Mouse (Mus musculus) MEL-GATA-1-ER (cell line): ENCODE data around the gene Zbtb20.

Experiments used
- DNase-seq: peaks from one replicate; pipeline ENCODE4 v3.0.0-alpha.2; 2012; ENCODE audit warnings: low read depth; ENCODE audit errors: extremely low read depth

Gene Zbtb20

DNA sequence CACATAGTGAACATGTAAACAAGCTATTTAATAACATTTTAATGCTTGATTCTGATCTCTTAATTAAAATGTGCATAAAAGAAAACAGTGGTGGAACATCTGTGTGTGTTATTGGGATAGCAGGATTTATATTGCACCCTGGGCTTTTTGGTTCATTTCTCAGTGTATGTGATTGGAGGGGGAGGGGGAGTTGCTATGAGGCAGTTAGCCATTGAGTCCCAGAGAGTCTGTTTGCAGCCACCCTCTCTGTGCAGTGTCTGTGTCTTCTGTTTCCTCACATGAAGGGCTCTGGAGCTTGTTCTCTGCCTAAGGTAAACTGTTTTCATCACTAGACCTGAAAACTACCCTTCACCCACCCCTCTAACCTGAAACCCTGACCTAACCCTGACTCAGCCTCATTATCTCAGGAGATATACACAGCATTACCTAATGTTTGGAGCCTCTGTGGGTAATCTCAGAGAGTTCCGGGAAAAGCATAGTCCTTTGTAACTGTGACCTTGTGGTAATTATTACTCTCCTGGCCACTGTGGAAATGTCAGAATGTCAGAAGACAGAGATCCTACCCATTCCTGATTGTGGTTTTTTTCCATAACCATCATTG is 411.2 kb downstream of the Zbtb20 start:
- no peak for DNase-seq

DNA sequence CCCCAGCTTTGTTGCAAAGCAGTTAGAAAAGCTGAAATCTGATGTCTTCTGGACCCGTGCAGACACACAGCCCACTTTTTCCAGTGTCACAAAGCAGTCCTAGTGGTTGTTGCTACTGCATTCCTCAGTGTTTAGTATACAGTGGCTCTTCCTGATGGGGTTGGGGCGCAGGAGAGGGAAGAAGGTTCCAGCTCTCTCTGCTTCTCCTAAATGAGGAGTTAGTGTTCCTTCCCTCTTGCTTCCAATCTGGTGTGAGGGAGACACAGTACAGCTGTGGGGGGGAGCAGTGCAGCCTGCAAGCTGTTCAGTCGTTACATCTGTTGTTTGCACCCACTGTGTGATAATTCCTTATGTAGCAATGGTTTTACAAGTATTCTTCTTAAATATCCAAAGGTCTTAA is 415.7 kb downstream of the Zbtb20 start:
- no peak for DNase-seq

DNA sequence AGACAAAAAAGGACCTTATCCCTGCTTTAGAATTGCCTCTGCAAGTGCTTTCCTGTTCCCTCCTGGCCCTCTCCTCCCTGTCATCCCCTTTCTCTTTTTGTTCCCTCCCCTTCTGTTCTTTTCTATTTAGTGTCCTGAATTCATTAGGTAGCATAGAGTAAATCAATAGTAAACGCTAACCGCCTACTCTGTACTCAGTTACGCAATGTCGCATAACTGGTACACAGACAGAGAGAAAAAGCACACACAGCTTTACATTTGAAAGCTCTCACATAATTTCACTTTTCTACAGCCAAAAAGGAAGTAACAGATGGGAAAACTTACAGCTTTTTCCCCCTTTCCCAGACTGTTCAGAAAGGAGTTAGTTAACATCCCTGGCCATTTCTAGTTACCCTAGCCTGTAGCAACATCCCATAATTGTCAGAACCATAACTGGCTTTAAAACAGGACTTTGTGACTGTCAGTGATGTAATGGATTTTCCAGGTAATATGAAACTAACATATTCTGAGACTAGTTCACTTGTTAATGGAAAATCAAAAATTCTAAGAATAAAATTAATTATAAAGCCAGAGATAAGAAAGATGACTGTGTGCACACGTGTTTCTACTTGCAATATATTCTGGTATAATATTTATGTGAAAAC is 422.4 kb downstream of the Zbtb20 start:
- DNase-seq, result no peak

DNA sequence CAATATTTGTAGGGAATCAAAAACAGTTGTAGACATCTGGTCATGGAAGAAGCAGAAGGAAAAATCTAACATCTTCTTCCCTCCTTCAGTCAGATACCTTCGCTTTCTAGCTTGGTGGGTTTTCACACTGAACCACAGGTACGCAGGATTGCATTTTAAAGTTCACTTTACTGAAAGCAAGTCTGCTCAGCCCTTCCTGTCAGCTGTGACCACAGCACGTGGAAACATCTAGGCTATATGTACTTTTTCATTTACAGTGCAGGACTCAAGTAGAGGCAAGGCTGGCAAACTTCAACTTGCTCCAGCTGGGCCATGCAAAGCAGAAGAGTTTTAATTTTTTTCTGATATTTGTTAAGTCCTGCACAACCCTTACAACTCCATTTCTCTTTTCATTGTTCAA is 424.7 kb downstream of the Zbtb20 start:
- DNase-seq, result no peak

DNA sequence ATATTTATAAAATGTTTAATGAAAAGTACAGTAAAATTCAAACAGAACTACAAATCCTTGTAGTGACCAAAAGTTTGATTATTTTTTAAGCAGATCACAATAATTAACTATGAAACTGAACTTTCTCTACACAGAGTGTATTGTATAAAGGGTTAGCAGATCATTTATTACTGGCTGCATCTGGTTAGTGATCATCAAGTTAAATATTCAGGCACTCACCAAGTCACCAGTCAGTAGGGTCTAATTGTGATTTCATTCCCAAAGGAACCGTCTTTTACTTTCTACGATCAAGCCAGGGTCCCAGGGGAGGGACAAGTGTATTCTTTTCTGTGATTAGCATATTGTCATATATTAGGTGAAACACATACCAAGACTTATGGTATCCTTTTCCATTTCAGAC is 426.5 kb downstream of the Zbtb20 start:
- no peak for DNase-seq

DNA sequence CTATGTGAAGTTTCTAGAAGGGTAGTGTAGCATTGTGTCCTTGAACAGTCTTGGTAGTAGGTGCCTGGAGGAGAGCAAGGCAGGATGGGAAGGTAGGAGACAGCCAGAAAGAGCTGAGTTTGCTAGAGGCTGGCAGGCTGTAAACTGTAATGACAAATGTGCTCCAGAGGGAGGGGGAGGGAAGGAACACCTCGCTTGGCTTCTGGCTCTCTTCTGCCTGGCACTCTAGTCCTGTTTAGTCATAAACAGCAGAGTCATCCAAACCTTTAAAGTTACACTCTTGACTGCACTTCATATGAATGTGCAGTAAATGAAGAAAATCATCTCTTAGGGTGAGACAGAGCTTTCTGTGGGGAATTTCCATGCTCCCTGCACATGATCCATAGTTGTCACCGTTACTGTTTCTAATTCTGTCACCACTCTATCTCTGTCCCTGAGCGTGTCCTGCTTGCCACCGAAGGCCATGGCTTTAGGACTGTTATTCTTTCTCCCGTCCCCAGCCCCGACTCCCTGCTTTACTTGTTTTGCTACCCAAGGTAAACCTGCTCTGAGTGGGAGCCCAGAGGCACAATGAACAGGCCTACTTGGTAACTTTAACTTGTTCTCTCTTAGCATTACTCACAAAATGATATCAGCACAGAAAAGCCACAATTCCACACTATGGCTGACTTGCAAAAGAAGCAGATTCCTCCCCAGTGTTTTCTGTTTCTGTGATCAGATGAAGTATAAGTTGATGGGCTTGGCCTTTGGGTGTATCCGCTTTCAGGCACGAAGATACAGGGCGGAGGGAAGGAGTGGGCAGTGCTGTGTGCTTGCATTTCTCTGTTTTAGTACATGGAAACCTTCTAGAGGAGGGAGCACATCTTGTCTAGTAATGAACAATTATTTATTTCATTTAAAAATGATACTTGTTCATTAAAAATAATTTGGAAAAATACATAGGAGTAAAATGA is 427.8 kb downstream of the Zbtb20 start:
- no peak for DNase-seq

DNA sequence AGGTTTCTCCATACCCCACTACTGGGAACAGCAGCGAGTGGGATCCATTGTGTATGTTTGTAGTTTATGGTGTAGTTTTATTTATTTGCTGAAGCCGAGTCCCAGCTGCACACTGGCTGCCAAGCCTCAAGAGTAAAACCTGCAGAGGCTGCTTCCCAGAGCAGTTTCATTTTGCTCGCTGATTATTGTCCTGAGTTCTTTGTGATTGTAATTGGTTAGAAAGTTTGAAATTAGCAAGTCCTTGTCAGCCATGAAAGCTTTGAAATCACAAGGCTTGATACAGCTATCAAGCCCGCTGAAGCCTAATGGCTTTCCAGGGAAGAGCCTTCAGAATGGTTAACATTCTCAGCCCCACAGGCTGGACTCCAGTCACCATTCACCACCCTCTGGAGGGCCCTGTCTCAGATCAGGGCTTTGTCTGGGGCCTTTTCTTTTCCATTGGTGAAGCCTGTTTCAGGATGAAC is 434.3 kb downstream of the Zbtb20 start:
- DNase-seq, result no peak

DNA sequence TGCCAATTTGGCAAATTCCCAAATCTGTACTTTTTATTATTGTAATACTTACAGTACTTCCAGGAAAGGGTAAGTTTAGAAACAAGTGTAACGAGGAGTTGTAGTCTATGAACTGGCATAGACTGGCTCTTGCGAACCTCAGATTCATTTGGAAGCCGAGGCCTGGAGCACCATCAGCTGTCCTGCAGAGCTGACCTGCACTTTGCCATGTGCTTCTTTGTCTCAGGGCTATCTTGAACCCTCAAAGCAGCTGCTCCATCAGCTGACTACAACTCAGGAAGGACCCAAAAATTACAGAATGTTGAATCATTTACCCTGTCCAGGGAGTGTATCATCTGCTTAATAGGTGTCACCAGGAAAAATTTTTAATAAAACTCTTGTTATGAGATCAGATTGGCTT is 448.3 kb downstream of the Zbtb20 start:
- DNase-seq, result no peak

DNA sequence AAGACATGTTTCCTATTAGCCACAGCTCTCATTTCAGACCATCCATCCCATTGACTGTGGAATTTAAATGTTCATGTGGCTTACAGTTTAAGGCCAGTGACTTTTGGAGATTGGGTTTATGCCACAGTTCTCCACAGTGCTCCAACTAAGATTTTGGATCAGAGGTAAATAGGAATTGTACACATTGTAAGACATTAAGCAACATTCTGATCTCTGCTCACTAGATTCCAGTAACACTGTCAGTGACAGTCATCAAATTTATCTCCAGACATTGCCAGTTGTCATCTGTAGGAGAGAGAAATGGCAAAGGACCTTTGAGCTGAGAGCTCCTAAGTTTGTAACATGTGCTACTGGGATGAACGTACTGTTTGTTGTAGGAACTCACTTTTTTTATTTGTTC is 452.5 kb downstream of the Zbtb20 start:
- no peak for DNase-seq

DNA sequence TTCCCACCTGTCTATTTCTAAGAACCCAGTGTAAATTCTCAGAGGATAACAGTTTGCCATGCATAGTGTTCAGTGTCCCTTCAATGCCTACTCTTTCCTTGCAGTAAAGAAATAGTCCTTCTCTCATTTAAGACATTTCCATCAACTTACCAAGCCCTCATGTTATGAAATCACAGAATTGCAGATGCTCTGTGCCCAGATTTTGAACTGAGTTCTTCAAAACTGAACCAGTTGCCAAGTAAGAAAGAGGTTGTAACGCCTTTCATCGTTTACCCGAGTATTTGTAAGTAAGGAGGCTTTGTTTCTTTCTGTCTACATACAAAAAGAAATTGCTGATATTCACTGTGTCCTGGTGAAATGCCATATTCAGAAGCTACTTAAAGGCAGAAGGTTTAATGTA is 454.5 kb downstream of the Zbtb20 start:
- no peak for DNase-seq

DNA sequence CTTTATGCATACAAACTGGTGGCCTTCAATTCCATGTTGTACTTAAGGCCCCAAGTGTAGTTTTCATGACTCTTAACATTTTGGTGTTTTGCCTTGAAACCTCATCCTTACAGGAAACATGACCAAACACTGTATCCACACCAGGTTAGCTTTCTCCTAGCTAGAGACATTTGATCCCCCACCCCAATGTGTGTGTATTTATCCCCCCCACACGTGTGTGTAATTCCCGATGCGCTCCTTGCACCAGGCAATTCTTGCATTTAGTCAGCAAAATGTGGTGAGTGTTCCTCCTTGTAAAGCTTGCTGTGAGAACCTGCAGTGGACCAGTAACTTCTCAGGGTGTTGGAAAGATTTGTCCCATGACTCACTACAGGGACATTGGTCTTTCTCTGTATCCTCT is 455.8 kb downstream of the Zbtb20 start:
- DNase-seq, result no peak

DNA sequence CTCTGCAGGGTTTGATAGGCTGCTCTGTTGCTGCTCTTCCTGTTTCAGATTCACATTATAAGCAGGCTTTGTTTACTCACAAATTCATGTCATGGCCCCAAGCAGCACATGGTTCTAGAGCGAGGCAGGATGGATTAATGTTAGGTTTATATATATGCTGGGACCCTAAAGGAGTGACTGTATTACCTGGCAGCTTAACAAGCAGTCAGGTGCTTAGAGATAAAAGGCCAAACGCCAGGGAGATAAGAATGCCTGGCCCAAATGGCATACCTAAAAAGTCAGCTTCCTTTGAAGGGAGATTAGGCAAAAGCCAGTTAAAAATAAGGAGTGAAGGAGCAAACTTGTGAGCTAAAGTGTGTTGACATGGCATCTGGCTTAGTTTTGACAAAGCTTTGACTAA is 457.1 kb downstream of the Zbtb20 start:
- DNase-seq, result no peak

DNA sequence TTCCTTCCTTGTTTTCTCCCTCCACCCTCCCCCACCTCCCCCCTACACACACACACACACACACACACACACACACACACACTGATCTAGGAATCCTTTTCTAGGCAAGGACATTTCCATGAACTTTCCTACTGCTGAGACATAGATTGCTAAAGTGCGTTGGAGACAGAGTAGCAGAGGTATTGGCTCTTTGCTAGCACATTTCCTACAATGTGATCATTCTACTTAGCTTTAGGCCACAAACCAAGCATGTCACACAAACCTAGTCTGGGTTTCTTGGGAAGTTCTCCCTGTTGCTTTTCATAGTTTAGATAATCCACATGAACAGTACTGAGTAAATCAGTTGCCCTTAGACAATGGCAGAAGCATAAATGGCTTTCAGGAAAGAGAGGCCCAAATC is 457.6 kb downstream of the Zbtb20 start:
- DNase-seq, result no peak

DNA sequence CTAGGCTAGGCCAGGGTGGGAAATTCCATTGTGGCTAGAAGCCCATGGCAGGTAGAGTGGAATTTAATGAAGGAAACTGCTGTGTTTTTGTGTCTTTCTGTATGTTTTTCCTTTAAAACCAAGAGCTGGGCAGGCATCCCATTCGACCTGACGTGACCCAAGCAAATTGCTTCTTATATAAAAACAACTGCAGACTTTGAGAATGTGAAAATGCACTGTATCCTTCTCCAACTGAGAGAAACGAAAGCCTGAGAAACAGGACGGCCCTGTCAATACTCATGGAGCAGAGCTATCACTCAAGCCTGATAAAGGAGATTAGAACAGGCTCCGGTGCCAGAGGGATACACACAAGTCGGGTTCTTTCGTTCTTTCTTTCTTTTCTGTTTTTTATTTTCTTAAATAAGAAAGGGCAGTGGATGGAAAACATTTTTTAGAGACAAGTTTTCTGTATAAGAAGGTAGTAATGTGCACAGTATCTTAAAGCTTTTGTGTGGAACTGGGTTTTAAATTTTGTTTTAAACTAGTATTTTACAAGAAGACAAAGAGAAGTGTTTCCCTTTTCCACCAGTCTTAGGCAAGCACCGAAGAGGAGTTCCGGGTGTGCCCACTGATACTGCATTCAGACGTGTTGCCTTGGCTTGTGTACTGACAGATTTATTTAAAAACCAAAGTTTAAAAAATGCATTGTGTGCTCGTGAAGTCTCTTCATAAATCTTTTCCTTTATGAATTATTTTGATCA is 458.9 kb downstream of the Zbtb20 start:
- DNase-seq, result no peak

DNA sequence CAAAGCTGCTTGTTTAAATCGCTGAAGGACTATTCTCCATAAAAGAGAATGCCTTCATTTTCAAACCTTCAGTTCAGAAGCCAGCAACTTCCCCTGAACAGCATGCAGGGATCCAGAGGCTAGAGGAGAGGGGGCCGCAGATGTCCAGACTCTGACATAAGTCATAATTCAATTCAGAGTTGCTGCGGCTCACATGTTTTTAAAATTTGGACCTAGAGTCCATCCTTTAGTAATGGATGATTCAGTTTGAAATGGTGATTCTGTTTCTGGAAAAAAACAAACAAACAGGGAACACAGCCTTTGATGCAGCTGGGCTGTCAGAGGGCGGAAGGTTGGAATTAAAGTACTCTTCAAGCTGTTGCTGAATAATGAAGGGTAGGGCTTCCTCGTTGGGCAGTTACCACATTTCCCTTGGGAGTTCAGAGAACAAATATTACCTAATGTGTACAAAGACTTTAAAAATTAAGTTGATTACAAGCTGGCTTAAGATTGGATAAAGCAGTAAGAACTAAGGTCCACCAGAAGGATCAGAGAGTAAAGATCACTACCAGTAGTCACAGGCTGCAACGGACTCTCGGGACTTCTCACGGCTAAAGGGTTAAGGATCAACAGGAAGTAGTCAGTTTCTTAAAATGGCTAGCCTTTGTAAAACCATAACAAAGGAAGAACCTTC is 459.6 kb downstream of the Zbtb20 start:
- DNase-seq, result no peak

DNA sequence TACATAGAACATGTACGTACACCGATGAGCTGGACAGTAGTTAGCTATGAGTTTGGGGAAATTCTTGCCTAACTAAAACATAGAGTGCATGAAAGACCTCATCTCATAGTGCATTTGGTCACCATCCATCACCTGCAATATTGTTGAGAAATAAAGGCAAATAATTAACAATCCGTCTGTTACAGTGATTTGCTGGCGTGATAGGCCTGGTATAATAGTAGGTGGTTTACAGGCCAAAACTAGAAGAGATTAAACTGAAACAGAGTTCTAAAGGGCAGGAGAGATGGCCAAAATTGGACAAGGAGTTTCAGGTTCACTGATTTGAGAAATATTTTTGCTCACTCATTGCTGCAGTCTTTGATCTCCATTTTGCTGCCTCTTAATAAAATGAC is 460.1 kb downstream of the Zbtb20 start:
- no peak for DNase-seq

DNA sequence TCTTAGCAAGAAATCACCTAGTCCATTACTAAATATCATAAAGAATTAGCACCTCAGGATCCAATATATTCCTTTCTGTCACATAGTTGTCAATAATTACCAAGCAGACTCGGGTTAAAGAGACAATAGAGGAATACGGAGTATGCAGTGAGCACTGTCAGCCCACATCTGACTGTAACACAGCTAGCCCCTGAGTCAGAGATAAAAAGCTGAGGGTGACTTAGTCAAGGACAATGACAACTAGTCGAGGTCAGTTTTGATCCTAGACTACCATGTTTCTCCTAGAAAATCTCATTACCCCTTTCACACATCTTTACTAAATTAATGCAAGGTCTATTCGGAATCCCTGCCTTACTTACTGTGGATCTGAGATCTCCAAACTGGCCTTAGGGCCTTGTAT is 465.0 kb downstream of the Zbtb20 start:
- DNase-seq, result no peak

DNA sequence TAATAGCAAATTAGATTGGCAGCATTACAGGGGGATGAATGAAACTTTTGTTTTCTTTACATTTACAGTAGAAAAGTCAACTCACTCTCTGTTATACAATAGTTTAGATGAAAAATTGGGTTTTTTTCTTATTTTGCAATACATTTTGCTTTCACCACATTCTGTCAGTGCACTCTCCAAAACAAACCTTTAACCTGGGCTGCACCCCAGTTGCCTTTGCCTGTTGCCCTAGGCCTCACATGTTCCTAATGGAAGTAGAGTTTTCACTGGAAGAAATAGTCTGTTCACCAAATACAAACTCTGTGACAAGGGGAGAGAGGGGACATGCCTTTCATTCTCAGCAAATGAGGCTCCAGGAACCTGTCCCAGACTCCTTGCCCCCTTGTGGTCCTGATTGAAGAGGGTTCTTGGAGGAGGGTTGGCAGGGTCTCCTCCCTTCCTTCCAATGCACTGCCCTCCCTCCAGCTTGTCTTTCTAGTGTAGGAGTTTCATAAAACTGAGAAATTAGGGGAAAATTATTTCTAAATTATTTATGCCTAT is 466.3 kb downstream of the Zbtb20 start:
- DNase-seq, result no peak

DNA sequence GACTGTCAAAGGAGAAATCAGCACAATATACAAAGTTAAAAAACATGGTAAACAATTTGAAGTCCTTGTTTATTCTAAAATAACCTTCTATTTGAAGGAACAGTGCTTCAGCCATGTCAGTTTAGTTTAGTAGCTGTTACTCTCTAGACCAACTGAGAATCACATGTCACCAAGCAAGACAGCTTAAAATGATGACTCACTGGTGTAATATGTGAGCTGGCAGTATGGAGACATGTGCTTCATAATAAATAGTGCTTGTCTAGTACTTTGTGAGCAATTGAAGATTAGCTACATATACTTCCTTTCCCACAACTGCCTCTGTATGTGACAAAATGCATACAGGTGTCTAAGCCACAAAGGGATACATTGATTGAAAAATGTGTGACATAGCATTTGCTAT is 470.4 kb downstream of the Zbtb20 start:
- DNase-seq, result no peak

DNA sequence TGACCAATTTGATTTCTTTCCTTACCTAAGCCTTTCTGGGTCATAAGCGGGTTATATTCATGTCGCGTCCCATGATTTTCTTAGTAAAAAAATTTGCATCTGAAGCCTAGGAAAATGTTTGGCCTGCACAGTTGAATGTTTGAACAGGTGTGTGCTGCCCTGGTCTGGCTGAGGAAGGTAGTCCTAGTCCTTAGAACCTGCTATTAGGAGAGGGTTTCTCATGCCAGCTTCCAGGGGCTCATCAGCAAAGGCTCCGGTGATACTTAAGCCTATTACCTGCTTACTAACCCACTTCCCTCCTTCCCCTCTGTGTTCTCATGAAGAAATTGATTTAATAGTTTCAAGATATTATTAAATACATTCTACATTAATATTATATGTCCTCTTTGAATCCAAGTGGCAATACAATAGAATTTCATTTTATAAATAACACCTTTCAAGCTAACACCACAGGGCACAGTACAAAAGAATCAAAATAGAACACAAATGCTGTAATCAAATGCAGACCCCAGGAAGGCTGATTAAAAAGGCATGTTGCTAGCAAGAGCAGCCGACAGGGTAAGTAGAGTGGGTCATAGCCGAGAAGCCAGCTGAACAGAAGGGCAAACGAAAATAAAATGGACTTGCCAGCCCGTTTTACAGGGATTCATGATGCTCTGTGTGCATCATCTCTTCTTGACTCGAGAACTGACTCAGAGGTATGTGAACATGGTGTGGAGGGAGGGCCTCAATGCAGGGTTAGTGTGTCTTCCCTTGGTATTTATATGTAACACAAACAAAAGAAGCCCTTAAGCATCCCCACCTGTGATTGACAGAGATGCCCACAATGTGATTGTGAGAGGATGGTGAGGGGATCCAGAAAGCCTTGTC is 480.3 kb downstream of the Zbtb20 start:
- DNase-seq, result no peak
